Mouse (Mus musculus) c-Kit-negative CD71-positive TER-119-positive erythroid progenitor cells, embryonic 14.5 days (primary cell): ENCODE results near the gene Ccdc141.

ENCODE experiments used
- DNase-seq: peaks from one replicate; pipeline ENCODE4 v3.0.0-alpha.2; 2013; ENCODE audit warnings: low read depth, low spot score

Ccdc141 gene

DNA sequence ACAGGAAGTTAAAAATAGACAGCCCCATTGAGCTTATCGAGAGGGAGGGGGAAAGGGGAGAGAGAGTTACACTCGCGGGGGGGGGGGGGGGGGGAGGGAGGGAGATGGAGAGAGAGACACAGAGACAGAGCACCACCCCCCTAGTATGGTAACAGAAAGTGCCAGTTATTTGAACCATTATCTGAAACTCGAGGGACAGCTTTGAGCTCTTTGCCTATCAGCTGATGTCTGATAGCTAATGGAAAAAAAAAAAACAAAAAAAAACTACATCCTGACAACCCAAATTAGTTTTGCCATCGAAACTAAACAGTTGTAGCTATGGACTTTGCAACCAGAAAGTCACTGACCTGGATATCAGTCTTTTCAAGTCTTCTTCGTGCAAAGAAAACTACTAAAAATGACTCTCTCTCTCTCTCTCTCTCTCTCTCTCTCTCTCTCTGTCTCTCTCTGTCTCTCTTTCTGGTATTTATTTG is at the start of gene Ccdc141:
Gene Ccdc141 (minus strand): TSS at position 4 of the 473 bp plus-strand sequence.
- no peak for DNase-seq

DNA sequence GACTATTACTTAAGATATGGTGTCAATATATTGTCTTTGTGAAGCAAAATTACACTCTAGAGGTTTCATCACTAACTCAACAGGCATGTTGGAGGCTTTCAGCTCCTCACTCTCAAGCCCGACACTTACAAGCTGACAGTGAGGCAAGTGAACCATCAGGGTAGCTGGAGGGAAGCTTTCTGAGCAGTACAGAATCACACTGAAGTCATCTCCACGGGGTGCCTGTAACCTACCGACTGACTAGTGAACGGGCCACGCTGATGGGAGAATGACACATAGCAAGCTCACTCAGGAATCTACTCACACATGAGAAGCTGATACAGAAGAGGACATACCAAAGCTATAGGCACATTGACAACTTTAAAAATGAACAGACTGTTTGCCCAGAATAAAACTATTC is 42.4 kb upstream of the Ccdc141 start:
- DNase-seq, result no peak

- no peak for DNase-seq
These were observed 36.5 kb upstream of the Ccdc141 start for GRCm38 (mm10) chr2:77206951-77207350.

DNA sequence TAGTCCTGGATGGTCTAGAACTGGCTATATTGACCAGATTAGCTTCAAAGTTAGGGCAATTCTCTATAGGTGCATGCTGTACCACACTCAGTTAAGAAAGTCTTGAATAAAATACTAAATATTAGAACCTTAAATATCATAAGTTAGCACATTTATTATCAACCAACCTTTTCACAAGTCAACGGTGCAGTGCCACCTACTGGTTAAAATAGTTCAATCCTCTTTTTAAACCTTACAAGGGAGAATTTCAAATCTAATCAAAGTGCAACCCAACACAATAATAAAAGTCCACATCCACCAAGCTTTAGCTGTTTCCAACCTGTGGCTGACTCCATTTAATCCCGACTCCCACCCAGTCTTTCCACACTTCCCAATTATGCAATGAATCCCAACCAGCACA is 33.5 kb upstream of the Ccdc141 start:
- DNase-seq, result no peak

DNA sequence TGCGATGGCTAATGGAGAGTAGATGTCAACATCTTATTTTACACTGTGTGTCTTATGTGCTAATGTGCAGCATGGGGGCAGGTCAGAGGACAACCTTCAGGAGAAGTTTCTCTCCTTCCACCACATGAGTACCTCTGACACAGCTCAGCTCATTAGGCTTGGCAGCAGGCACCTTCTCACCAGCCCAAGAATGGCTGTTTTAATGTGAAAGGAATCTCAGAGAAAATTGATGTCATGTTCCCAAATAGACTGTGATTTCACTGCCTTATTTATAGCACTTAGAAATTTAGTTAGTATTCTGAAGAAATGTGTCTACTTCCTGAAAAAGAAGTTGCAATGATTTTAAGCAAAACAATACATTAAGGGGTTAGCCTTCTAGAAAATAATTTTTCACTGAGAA is 31.5 kb upstream of the Ccdc141 start:
- DNase-seq, result no peak

DNA sequence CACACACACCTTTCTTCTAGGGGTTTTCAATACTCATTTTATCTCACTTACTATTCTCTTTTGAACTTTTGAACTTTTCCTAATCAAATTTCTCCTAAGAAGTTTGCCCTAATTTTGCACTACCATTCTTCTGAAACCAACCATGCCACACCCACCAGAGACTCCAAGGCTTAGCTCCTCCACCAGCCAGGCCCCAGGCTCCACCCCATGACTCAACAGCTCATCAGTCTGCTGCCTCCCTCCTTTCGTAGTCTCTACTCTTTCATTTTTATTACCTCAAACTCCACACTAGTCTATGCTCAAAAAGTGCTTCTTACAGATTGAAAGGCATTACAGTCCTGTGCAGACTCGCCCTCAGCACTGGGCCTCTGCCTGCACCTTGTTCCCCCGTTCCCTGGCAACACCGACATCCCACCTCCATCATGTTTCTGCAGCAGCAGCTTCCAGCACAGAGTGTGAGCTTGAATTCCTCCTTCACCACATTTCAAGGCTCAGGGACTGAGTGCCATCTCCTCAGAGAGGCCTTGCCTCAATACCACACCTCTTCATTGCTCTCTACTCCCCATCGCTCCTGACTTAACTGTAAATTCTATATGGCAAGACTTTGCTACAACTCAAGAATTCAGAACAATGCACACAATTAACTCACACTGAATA is 30.6 kb upstream of the Ccdc141 start:
- no peak for DNase-seq

GRCm38 (mm10) chr2:77200379-77200778 is 29.9 kb upstream of the Ccdc141 start:
- DNase-seq, result no peak

GRCm38 (mm10) chr2:77198246-77198645 is 27.8 kb upstream of the Ccdc141 start:
- no peak for DNase-seq

DNA sequence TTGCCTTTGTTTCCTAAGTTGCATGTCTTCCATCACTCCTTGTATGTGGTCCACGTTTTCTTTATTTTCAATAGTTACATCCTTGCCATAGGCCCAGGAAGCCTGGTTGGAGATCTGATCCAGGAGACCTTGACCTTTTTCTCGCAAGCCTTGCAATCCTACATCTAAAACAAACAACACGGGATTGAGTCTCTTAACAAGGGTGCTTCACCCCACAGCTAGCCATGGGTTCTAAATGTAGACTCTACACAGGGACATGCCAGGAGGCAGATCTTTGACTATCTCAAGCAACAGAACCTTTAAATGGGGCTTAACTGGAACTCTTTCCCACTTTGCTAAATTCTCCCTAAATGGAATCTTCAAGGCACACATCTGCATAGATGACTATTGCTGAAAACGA is 26.4 kb upstream of the Ccdc141 start:
- no peak for DNase-seq

GRCm38 (mm10) chr2:77195056-77195455 is 24.6 kb upstream of the Ccdc141 start:
- DNase-seq, result no peak

DNA sequence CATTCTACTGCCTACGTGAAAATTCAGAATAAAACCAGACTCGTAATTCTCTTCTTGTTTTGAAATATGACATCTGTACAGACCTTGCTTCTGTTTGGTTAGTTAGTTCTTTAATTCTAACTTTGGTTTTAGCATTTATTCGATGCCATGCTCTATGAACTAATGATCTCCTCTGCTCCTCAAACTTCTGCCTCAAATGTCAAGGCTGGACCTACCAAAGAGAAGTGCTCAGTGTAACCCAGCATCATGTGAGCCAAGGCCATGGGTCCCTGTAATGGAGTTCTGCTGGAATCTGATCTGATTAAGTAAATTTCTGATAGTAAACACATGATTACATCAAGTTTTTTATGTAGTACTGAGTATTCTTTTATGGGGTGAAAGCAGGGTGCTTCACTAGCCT is 21.4 kb upstream of the Ccdc141 start:
- no peak for DNase-seq

- no peak for DNase-seq
These were observed 20.5 kb upstream of the Ccdc141 start for GRCm38 (mm10) chr2:77190891-77191290.

- DNase-seq, result no peak
These were observed 19.9 kb upstream of the Ccdc141 start for GRCm38 (mm10) chr2:77190301-77190700.

DNA sequence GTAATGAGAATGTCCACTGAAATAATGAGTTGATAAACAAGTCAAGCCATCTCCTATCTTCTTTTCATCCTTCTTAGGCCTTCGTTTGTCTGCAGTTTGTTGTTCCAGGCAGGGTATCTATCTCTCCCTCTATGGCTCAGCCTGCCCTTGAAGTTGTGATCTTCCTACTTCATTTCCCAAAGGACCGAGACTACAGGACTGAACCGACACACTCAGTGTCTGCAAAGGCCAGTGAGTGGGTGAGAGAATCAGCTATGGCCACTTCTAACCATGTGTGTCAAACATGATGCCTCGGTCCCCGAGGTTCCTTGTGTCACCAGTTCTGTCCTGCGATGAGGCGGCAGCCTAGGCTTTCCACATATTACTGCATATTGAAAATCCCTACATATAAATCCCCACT is 19.2 kb upstream of the Ccdc141 start:
- no peak for DNase-seq

- no peak for DNase-seq
These were observed 17.1 kb upstream of the Ccdc141 start for GRCm38 (mm10) chr2:77187501-77187900.

- no peak for DNase-seq
These were observed 16.5 kb upstream of the Ccdc141 start for GRCm38 (mm10) chr2:77186912-77187311.

DNA sequence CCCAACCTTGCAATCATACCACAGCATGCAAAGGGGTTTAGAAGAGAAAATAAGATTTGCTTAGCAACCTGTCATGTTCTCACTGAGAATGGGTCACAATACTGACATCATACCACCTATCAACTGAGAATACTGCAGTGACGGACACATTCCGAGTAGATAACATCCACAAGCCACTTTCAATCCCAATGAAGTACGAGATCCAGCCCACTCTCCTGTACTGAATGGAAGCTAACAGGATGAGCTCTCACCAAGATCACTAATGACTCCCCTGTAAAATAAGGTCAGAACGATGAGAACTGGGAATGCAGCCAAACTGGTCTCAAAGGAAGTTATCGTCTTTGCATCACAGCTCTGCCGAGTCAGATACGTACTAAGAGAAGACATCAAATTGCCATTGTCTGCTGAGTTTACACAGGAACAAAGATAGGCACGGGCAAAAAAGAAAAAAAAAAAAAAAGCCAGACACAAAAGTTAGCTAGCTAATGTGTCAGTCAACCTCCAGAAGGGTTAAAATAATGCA is 13.7 kb upstream of the Ccdc141 start:
- no peak for DNase-seq

DNA sequence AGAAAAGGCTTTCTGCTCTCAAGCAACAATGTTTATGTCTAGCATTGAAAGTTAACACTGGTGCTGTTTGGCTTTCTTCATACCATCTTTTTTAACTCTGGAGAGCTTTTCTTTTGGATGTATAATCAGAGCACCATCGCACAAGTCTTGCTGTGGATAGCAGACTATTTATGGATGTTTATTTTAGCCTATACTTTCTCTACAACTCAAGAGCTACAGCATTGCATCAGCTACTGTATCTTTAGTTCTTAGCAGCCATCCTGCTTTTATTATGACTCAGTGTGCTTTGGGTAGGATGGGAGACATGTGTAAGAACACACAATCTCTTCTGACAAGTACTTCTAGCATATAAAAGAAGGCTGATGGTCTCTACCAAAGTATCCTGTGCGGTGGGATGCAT is 13.2 kb upstream of the Ccdc141 start:
- DNase-seq, result no peak

- DNase-seq, result no peak
These were observed 12.6 kb upstream of the Ccdc141 start for GRCm38 (mm10) chr2:77182996-77183380.

- no peak for DNase-seq
These were observed 12.0 kb upstream of the Ccdc141 start for GRCm38 (mm10) chr2:77182271-77182995.

- DNase-seq, result peak; percentile 44
These were observed 7.0 kb upstream of the Ccdc141 start for GRCm38 (mm10) chr2:77177472-77177871.

DNA sequence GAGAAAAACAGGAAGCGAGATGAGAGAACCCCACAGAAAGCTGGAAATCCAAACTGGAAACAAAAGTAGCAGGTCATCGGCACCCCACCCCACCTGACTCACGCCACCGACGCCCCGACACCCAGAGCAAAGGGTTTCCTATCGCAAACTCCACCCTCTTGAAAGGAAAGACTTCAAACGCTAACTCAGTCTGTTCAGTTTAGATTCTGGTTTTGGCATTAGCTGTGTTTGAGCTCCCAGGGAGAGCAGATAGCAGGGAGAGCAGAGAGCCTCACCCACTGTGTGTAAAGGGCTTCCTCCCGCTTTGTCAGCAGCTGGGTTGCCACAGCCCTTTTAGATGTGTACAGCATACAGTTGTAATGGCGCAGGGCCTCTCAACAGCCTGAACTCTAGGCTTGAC is 6.0 kb upstream of the Ccdc141 start:
- DNase-seq, result peak; percentile 46

DNA sequence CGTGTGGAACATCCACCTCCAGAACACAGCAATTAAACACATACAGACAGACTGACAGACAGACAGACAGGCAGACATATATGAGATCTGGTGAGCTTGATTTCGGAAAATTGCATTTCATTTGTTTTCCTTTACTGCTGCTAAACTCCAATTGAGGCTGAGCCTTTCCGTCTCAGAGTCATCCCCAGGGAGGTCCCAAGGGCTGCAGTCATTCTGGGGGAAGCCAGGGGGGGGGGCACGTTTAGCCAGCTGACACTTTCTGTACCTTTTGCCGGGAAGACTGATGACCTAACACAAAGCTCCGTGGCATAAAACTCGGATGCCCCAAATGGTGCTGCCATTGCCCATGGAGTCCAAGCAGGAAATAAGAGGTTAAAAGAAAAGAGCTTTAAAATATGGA is 5.0 kb upstream of the Ccdc141 start:
- no peak for DNase-seq
